Mouse (Mus musculus) midbrain, embryonic 10.5 days (tissue): ENCODE measurements around the gene Ube2j2. TPM values are rescaled to one million over a fixed set of nuclear protein-coding genes. Genes with fewer than 3 reads are reported as not detected.

ENCODE experiments used
- microRNA-seq: library from miRNA; unstranded; fragments of <30 nt; microRNA quantifications from one replicate; pipeline ENCODE4, GENCODE M21; 2017
- polyA plus RNA-seq: library from polyadenylated mRNA; unstranded; fragments of >200 nt; fragmentation: Nextera tagmentation; extraction: Ambion mirVana; gene quantifications from 2 replicates; pipeline ENCODE4 v1.2.1, GENCODE M21; 2016

Gene Ube2j2
- polyA plus RNA-seq, 1 experiment from 2014 or later = 161 TPM

Small RNA genes lying within 50 kb of the gene (microRNA-seq; reads per million reads assigned to microRNA genes)
- not detected for gene Gm22991

Other genes starting within 250 kb of the Ube2j2 start
- 0.98 and 1.1 TPM in 2 replicates for gene Fndc10, start 249.5 kb upstream of the Ube2j2 start, polyA plus RNA-seq
- 167 and 169 TPM in 2 replicates for gene Ssu72, start 239.0 kb upstream of the Ube2j2 start, polyA plus RNA-seq
- gene Tmem240, start 209.0 kb upstream of the Ube2j2 start, polyA plus RNA-seq = 0.65 and 1.2 TPM in 2 replicates
- 115 and 129 TPM in 2 replicates for gene Atad3a, start 182.7 kb upstream of the Ube2j2 start, polyA plus RNA-seq
- 12.2 and 13.1 TPM in 2 replicates for gene Vwa1, start 169.1 kb upstream of the Ube2j2 start, polyA plus RNA-seq
- 0.31 and 0.45 TPM in 2 replicates for gene Tmem88b, start 158.0 kb upstream of the Ube2j2 start, polyA plus RNA-seq
- gene Ankrd65, start 153.4 kb upstream of the Ube2j2 start, polyA plus RNA-seq = not detected in 2 replicates
- 235 and 260 TPM in 2 replicates for gene Mrpl20, start 141.0 kb upstream of the Ube2j2 start, polyA plus RNA-seq
- gene Ccnl2, start 131.3 kb upstream of the Ube2j2 start, polyA plus RNA-seq = 161 and 171 TPM in 2 replicates
- 159 and 172 TPM in 2 replicates for gene Aurkaip1, start 112.6 kb upstream of the Ube2j2 start, polyA plus RNA-seq
- 50.7 and 53.1 TPM in 2 replicates for gene Mxra8, start 104.2 kb upstream of the Ube2j2 start, polyA plus RNA-seq
- 5.0 and 5.4 TPM in 2 replicates for gene Dvl1, start 96.4 kb upstream of the Ube2j2 start, polyA plus RNA-seq
- 0.22 and 0.41 TPM in 2 replicates for gene Tas1r3, start 80.5 kb upstream of the Ube2j2 start, polyA plus RNA-seq
- 21.6 and 24.6 TPM in 2 replicates for gene Cptp, start 74.4 kb upstream of the Ube2j2 start, polyA plus RNA-seq
- gene Ints11, start 74.3 kb upstream of the Ube2j2 start, polyA plus RNA-seq = 114 and 116 TPM in 2 replicates
- gene Pusl1, start 52.0 kb upstream of the Ube2j2 start, polyA plus RNA-seq = 50.7 and 53.4 TPM in 2 replicates
- gene Acap3, start 52.0 kb upstream of the Ube2j2 start, polyA plus RNA-seq = 24.3 and 38.4 TPM in 2 replicates
- gene C1qtnf12, start 18.5 kb downstream of the Ube2j2 start, polyA plus RNA-seq = 18.9 and 23.8 TPM in 2 replicates
- gene B3galt6, start 48.8 kb downstream of the Ube2j2 start, polyA plus RNA-seq = 14.0 and 15.3 TPM in 2 replicates
- gene Sdf4, start 49.0 kb downstream of the Ube2j2 start, polyA plus RNA-seq = 131 and 138 TPM in 2 replicates
- 0.42 and 0.88 TPM in 2 replicates for gene Tnfrsf4, start 70.0 kb downstream of the Ube2j2 start, polyA plus RNA-seq
- 1.1 and 1.8 TPM in 2 replicates for gene Tnfrsf18, start 82.3 kb downstream of the Ube2j2 start, polyA plus RNA-seq
- gene Ttll10, start 115.6 kb downstream of the Ube2j2 start, polyA plus RNA-seq = 0.30 TPM in 1 of 2 replicates, not detected in the other
- 75.3 and 76.5 TPM in 2 replicates for gene 9430015G10Rik, start 166.2 kb downstream of the Ube2j2 start, polyA plus RNA-seq
- gene Rnf223, start 186.7 kb downstream of the Ube2j2 start, polyA plus RNA-seq = 0.79 and 0.93 TPM in 2 replicates